Mouse (Mus musculus) adipose tissue, adult 10 weeks (tissue): ENCODE results near the gene Bcas3. TPM values are rescaled to one million over a fixed set of nuclear protein-coding genes. Genes with fewer than 3 reads are reported as not detected.

Source experiments
- polyA plus RNA-seq: library from polyadenylated mRNA; stranded (reverse); fragments of 350-450 nt; fragmentation: Illumina TruSeq; extraction: RNeasy Lipid Tissue Mini Kit (QIAGEN cat#74804); gene quantifications from one replicate; pipeline ENCODE4 v1.2.3, GENCODE M21; 2014; ENCODE audit warnings: low read depth, low replicate concordance

Bcas3 gene
- polyA plus RNA-seq = 41.7 TPM

GRCm38 (mm10) chr11:85352539-85353380 lies at the start of gene Bcas3:
Gene Bcas3 (plus strand): TSS chr11:85353167.

GRCm38 (mm10) chr11:85310713-85311574 lies 42.0 kb upstream of the Bcas3 start, which contains the start of gene Ppm1d:
Gene Ppm1d (plus strand): TSS chr11:85311244.

GRCm38 (mm10) chr11:85832231-85832924 lies 479.4 kb downstream of the Bcas3 start, which contains the start of gene Tbx2:
Gene Tbx2 (plus strand): TSS chr11:85832551.

GRCm38 (mm10) chr11:85850233-85850632 lies 497.3 kb downstream of the Bcas3 start, which contains the start of gene Gm11444:
Gene Gm11444 (minus strand): TSS chr11:85850333.

Other genes with a start within 250 kb of the Bcas3 start
- gene Usp32, start 213.0 kb upstream of the Bcas3 start, polyA plus RNA-seq = 14.4 TPM
- gene 1700125H20Rik, start 182.8 kb upstream of the Bcas3 start, polyA plus RNA-seq = 1.2 TPM
- 19.4 TPM for gene Appbp2, start 118.0 kb upstream of the Bcas3 start, polyA plus RNA-seq
- 11.3 TPM for gene Ppm1d, start 41.9 kb upstream of the Bcas3 start, polyA plus RNA-seq